Mouse (Mus musculus) midbrain, embryonic 10.5 days (tissue): Measurements from ENCODE around the gene Rbmy. TPM values are rescaled to one million over a fixed set of nuclear protein-coding genes. Genes with fewer than 3 reads are reported as not detected.
"Not testable (repeated sequence)": the region's sequence is repeated elsewhere in the genome, so short reads cannot be mapped to it uniquely, and the experiment has no call there.

Experiments used
- DNase-seq: peaks from one replicate; pipeline ENCODE4 v3.0.0-alpha.2; 2017; ENCODE audit warnings: low spot score
- H3K27ac ChIP-seq: fragments of 300-500 bp; sonication (generic); replicated peaks from 2 replicates; pipeline ENCODE4 v1.5.1; 2016; ENCODE audit warnings: mild to moderate bottlenecking
- H3K27me3 ChIP-seq: fragments of 300-500 bp; sonication (generic); 2 replicates; pipeline ENCODE4 v1.6.1; 2016; ENCODE audit warnings: low read depth, mild to moderate bottlenecking; ENCODE audit not compliant: poor library complexity, severe bottlenecking
- H3K36me3 ChIP-seq: fragments of 300-500 bp; sonication (generic); 2 replicates; pipeline ENCODE4 v1.6.1; 2016; ENCODE audit warnings: mild to moderate bottlenecking, moderate library complexity
- H3K4me1 ChIP-seq: fragments of 300-500 bp; sonication (generic); 2 replicates; pipeline ENCODE4 v1.6.1; 2016
- H3K4me3 ChIP-seq: fragments of 300-500 bp; sonication (generic); 2 replicates; pipeline ENCODE4 v1.5.1; 2016; ENCODE audit warnings: mild to moderate bottlenecking, moderate library complexity
- H3K9me3 ChIP-seq: fragments of 300-500 bp; sonication (generic); replicated peaks from 2 replicates; pipeline ENCODE4 v1.6.1; 2016; ENCODE audit warnings: mild to moderate bottlenecking
- WGBS: fragments of 180-500 bp; shearing (Covaris S2); methylation state at CpG from one replicate; pipeline ENCODE4 v1.1.7; 2016; 5-methylcytosine and 5-hydroxymethylcytosine counted together
- polyA plus RNA-seq: library from polyadenylated mRNA; unstranded; fragments of >200 nt; fragmentation: Nextera tagmentation; extraction: Ambion mirVana; gene quantifications from 2 replicates; pipeline ENCODE4 v1.2.1, GENCODE M21; 2016

Gene Rbmy
- not detected in 2 replicates for polyA plus RNA-seq

GRCm38 (mm10) chrY:2830380-2830779, at the start of gene Rbmy, which contains the start of gene Gm10256:
TSS of gene Rbmy (plus strand) at chrY:2830680.
TSS of gene Gm10256 (plus strand) at chrY:2830699.
- not testable (repeated sequence) for H3K4me3 ChIP-seq, H3K4me1 ChIP-seq, H3K9me3 ChIP-seq, DNase-seq, H3K27ac ChIP-seq, H3K27me3 ChIP-seq, H3K36me3 ChIP-seq
- WGBS = no CpG with 5 or more reads among the region's 9 CpGs

- whole genome bisulfite sequencing = no CpG with 5 or more reads among the region's 8 CpGs
- H3K4me3 ChIP-seq, DNase-seq, H3K9me3 ChIP-seq, H3K4me1 ChIP-seq, H3K27ac ChIP-seq, H3K27me3 ChIP-seq, H3K36me3 ChIP-seq: not testable (repeated sequence)
These were observed 34.4 kb upstream of the Rbmy start, which contains the start of gene Gm4064 for GRCm38 (mm10) chrY:2796105-2796504. TSS of gene Gm4064 (minus strand) at chrY:2796205.

Other genes with a start within 250 kb of the Rbmy start
- gene H2al2c, start 231.6 kb upstream of the Rbmy start, polyA plus RNA-seq = not detected in 2 replicates
- not detected in 2 replicates for gene Sry, start 167.0 kb upstream of the Rbmy start, polyA plus RNA-seq
- not detected in 2 replicates for gene H2al2b, start 110.0 kb upstream of the Rbmy start, polyA plus RNA-seq
- gene Gm4064, start 34.5 kb upstream of the Rbmy start, polyA plus RNA-seq = not detected in 2 replicates
- gene Gm10256, start within 50 bp of the Rbmy start, polyA plus RNA-seq = not detected in 2 replicates
- not detected in 2 replicates for gene Gm10352, start 70.3 kb downstream of the Rbmy start, polyA plus RNA-seq
- gene Gm29289, start 101.9 kb downstream of the Rbmy start, polyA plus RNA-seq = not detected in 2 replicates